ENCODE assay signal across 23 mouse cellular contexts in genomic region chr16:24471029-24471428, GRCm38 (mm10).
DNase-seq lines count a peak whose midpoint lies in the region; ATAC-seq lines count a peak whose summit lies in the region.
"Had no signal": no experiment of that assay in that cellular context is flagged by ENCODE, and none has a peak within 500 bp of the region (broad histone marks: within the 10 kb centered on the region; RNA-seq: fewer than 3 reads in every experiment).

No protein-coding gene starts in this region.

- H3K9ac ChIP-seq in forebrain, embryonic 16.5 days (replicated peaks; ENCODE audit: low read depth, low read length), result no peak overlapping the region
- H3K9ac ChIP-seq in forebrain, embryonic 11.5 days (ENCODE audit: low read length), result no peak overlapping the region
- H3K9ac ChIP-seq in intestine, embryonic 16.5 days (ENCODE audit: low read depth, low read length), result no peak overlapping the region
- no peak overlapping the region for H3K9ac ChIP-seq in intestine, embryonic 15.5 days
- no peak overlapping the region for H3K9ac ChIP-seq in midbrain, embryonic 11.5 days (ENCODE audit: low read length)
- H3K9ac ChIP-seq: embryonic facial prominence, embryonic 12.5 days; forebrain, embryonic 13.5 days; hindbrain, embryonic 12.5 days had no signal

- H3K36me3 ChIP-seq in forebrain, embryonic 16.5 days (ENCODE audit: control insufficient read depth, insufficient read depth), result no peaks in the 10 kb centered on the region
- H3K36me3 ChIP-seq in forebrain, embryonic 11.5 days (ENCODE audit: control insufficient read depth, insufficient read depth, low read length), result no peaks in the 10 kb centered on the region
- H3K36me3 ChIP-seq in intestine, embryonic 16.5 days (ENCODE audit: control insufficient read depth, insufficient read depth, low read length), result no peaks in the 10 kb centered on the region
- H3K36me3 ChIP-seq in intestine, embryonic 15.5 days, result no peaks in the 10 kb centered on the region
- no peaks in the 10 kb centered on the region for H3K36me3 ChIP-seq in midbrain, embryonic 11.5 days (ENCODE audit: control insufficient read depth, insufficient read depth, low read length)
- no peaks in the 10 kb centered on the region for H3K36me3 ChIP-seq in midbrain, embryonic 10.5 days
- H3K36me3 ChIP-seq: embryonic facial prominence, embryonic 12.5 days; hindbrain, embryonic 12.5 days had no signal

- no peak overlapping the region for H3K4me3 ChIP-seq in forebrain, embryonic 16.5 days (replicated peaks; ENCODE audit: low read length)
- no peak overlapping the region for H3K4me3 ChIP-seq in forebrain, embryonic 11.5 days (ENCODE audit: low read depth, low read length)
- H3K4me3 ChIP-seq in intestine, embryonic 16.5 days (ENCODE audit: low read length), result no peak overlapping the region
- no peak overlapping the region for H3K4me3 ChIP-seq in intestine, embryonic 15.5 days (replicated peaks)
- no peak overlapping the region for H3K4me3 ChIP-seq in midbrain, embryonic 11.5 days (ENCODE audit: low read depth, low read length)
- no peak overlapping the region for H3K4me3 ChIP-seq in midbrain, embryonic 10.5 days
- H3K4me3 ChIP-seq: embryonic facial prominence, embryonic 12.5 days; forebrain, embryonic 13.5 days; heart, embryonic 10.5 days; hindbrain, embryonic 12.5 days had no signal

- H3K9me3 ChIP-seq in forebrain, embryonic 16.5 days (ENCODE audit: control insufficient read depth, low read length), result no peaks in the 10 kb centered on the region
- H3K9me3 ChIP-seq in forebrain, embryonic 11.5 days (ENCODE audit: control insufficient read depth, low read length), result no peaks in the 10 kb centered on the region
- no peaks in the 10 kb centered on the region for H3K9me3 ChIP-seq in intestine, embryonic 16.5 days (ENCODE audit: control insufficient read depth, low read length)
- H3K9me3 ChIP-seq in intestine, embryonic 15.5 days, result no peaks in the 10 kb centered on the region
- no peaks in the 10 kb centered on the region for H3K9me3 ChIP-seq in midbrain, embryonic 11.5 days (ENCODE audit: control insufficient read depth, low read length)
- no peaks in the 10 kb centered on the region for H3K9me3 ChIP-seq in midbrain, embryonic 10.5 days (replicated peaks)
- H3K9me3 ChIP-seq: embryonic facial prominence, embryonic 12.5 days; forebrain, embryonic 13.5 days; heart, embryonic 10.5 days; hindbrain, embryonic 12.5 days had no signal

- H3K4me2 ChIP-seq in forebrain, embryonic 16.5 days (ENCODE audit: low read length), result no peak overlapping the region
- no peak overlapping the region for H3K4me2 ChIP-seq in forebrain, embryonic 11.5 days (ENCODE audit: low read depth, low read length, severe bottlenecking)
- H3K4me2 ChIP-seq in intestine, embryonic 16.5 days (ENCODE audit: low read depth, low read length), result no peak overlapping the region
- no peak overlapping the region for H3K4me2 ChIP-seq in intestine, embryonic 15.5 days (replicated peaks)
- no peak overlapping the region for H3K4me2 ChIP-seq in midbrain, embryonic 11.5 days
- H3K4me2 ChIP-seq: embryonic facial prominence, embryonic 12.5 days; forebrain, embryonic 13.5 days; hindbrain, embryonic 12.5 days had no signal

- ATAC-seq in forebrain, embryonic 16.5 days, result peak; percentile 19; the same call in 1 of the 2 replicates
- ATAC-seq in forebrain, embryonic 11.5 days (replicated peaks; ENCODE audit: low FRiP score), result no peak
- no peak for ATAC-seq in intestine, embryonic 16.5 days
- ATAC-seq in intestine, embryonic 15.5 days, result no peak
- ATAC-seq in midbrain, embryonic 11.5 days (ENCODE audit: low FRiP score), result no peak
- ATAC-seq in monocyte, adult 5-6 weeks (replicated peaks; ENCODE audit: insufficient number of reproducible peaks, low FRiP score, low TSS enrichment, poor library complexity, severe bottlenecking), result peak; percentile 43; the same call in 1 of the 2 replicates
- ATAC-seq: activated CD4-positive, CD25-positive, alpha-beta regulatory T cell, adult 4 months; forebrain, embryonic 13.5 days; hindbrain, embryonic 16.5 days; inflammation-experienced regulatory T-cells, adult 6 months; Patski had no signal

- H3K27ac ChIP-seq in forebrain, embryonic 16.5 days (ENCODE audit: low read length), result 0 out of 2 replicates have a peak overlapping the region, but pooled peaks have one; percentile 27
- no peak overlapping the region for H3K27ac ChIP-seq in forebrain, embryonic 11.5 days (ENCODE audit: low read depth, low read length)
- peak overlapping the region; percentile 17; the same call in 1 of the 2 replicates for H3K27ac ChIP-seq in intestine, embryonic 16.5 days (ENCODE audit: low read length)
- H3K27ac ChIP-seq in intestine, embryonic 15.5 days, result no peak overlapping the region
- H3K27ac ChIP-seq in midbrain, embryonic 11.5 days (ENCODE audit: low read depth, low read length), result no peak overlapping the region
- H3K27ac ChIP-seq in midbrain, embryonic 10.5 days (replicated peaks), result no peak overlapping the region
- H3K27ac ChIP-seq: embryonic facial prominence, embryonic 12.5 days; forebrain, embryonic 13.5 days; heart, embryonic 10.5 days; hindbrain, embryonic 12.5 days had no signal

- H3K4me1 ChIP-seq in forebrain, embryonic 16.5 days (replicated peaks; ENCODE audit: control insufficient read depth, insufficient read depth, low read length), result peaks cover 4% of the 10 kb centered on the region; the same call in 1 of the 2 replicates
- H3K4me1 ChIP-seq in forebrain, embryonic 11.5 days (replicated peaks; ENCODE audit: control insufficient read depth, insufficient read depth, low read length), result peaks cover 2% of the 10 kb centered on the region; the same call in 1 of the 2 replicates
- peaks cover 53% of the 10 kb centered on the region for H3K4me1 ChIP-seq in intestine, embryonic 16.5 days (ENCODE audit: control insufficient read depth, insufficient read depth, low read length)
- peaks cover 23% of the 10 kb centered on the region for H3K4me1 ChIP-seq in intestine, embryonic 15.5 days (replicated peaks)
- no peaks in the 10 kb centered on the region for H3K4me1 ChIP-seq in midbrain, embryonic 11.5 days (ENCODE audit: control insufficient read depth, insufficient read depth, low read length)
- H3K4me1 ChIP-seq in midbrain, embryonic 10.5 days, result peaks cover 10% of the 10 kb centered on the region; the same call in 1 of the 2 replicates

- 75% methylated on average over 4 of the region's 4 CpGs for WGBS in forebrain, embryonic 16.5 days
- 87% methylated on average over 4 of the region's 4 CpGs for WGBS in forebrain, embryonic 11.5 days
- 48% methylated on average over 4 of the region's 4 CpGs for WGBS in intestine, embryonic 16.5 days
- 50% methylated on average over 4 of the region's 4 CpGs for WGBS in intestine, embryonic 15.5 days
- 78% methylated on average over 4 of the region's 4 CpGs for WGBS in midbrain, embryonic 11.5 days
- 82% methylated on average over 4 of the region's 4 CpGs for WGBS in midbrain, embryonic 10.5 days

- no peak for DNase-seq in forebrain, embryonic 11.5 days (ENCODE audit: low spot score)
- DNase-seq in midbrain, embryonic 11.5 days (ENCODE audit: low spot score, missing footprints), result peak; percentile 71
- no peak for DNase-seq in midbrain, embryonic 10.5 days (ENCODE audit: low spot score)
- no peak for DNase-seq in adrenal gland, postnatal 14 days
- DNase-seq: adrenal gland, postnatal 36 days; cerebellum, adult 11 months; cerebellum, adult 9-10 months; cerebellum, postnatal 25 days; gastrocnemius, postnatal 14 days; heart, postnatal 10 days; heart, postnatal 4 days had no signal

- no peaks in the 10 kb centered on the region for H3K27me3 ChIP-seq in forebrain, embryonic 16.5 days (replicated peaks; ENCODE audit: control insufficient read depth, insufficient read depth, low read length)
- H3K27me3 ChIP-seq in forebrain, embryonic 11.5 days (ENCODE audit: control insufficient read depth, insufficient read depth, low read length), result no peaks in the 10 kb centered on the region
- no peaks in the 10 kb centered on the region for H3K27me3 ChIP-seq in intestine, embryonic 16.5 days (replicated peaks; ENCODE audit: control insufficient read depth, insufficient read depth, low read length)
- no peaks in the 10 kb centered on the region for H3K27me3 ChIP-seq in intestine, embryonic 15.5 days (replicated peaks)
- no peaks in the 10 kb centered on the region for H3K27me3 ChIP-seq in midbrain, embryonic 11.5 days (ENCODE audit: control insufficient read depth, insufficient read depth, low read length)
- H3K27me3 ChIP-seq in midbrain, embryonic 10.5 days (ENCODE audit: low read depth, poor library complexity, severe bottlenecking), result no peaks in the 10 kb centered on the region
- H3K27me3 ChIP-seq: embryonic facial prominence, embryonic 12.5 days; forebrain, embryonic 13.5 days; hindbrain, embryonic 12.5 days; Patski had no signal

Comparison
In these comparisons a context has a peak if more than half of its experiments do, and no peak if none do; other contexts are left out.
1. ATAC-seq: peak in forebrain, embryonic 16.5 days (single experiment) and monocyte, adult 5-6 weeks (single experiment); none in forebrain, embryonic 11.5 days (single experiment), intestine, embryonic 16.5 days (single experiment), intestine, embryonic 15.5 days (single experiment) and midbrain, embryonic 11.5 days (single experiment).
2. H3K27ac ChIP-seq: peak in forebrain, embryonic 16.5 days (single experiment) and intestine, embryonic 16.5 days (single experiment); none in forebrain, embryonic 11.5 days (single experiment), intestine, embryonic 15.5 days (single experiment), midbrain, embryonic 11.5 days (single experiment) and midbrain, embryonic 10.5 days (single experiment).